In the genomic region with DNA sequence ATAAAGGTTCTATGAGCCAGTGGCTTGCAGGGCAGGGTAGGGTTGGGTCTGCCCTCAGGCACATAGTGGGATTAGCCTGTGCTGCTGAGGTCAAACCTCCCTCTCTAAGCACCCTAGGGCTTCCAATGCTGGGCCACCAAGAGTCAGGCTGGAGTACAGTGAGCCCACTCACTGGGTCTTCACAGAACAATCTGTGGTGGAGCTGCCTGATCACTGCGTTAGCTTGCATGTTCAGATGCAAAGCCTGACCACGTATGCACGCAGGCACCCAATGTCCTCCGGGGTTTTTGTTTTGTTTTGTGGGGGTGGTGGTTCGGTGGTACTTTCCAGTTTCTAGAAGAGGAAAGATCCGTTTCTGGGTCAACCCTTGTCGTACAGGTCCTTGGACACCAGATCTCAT, we compare ENCODE assay signal across 29 mouse cellular contexts. TPM values are rescaled to one million over a fixed set of nuclear protein-coding genes. Genes with fewer than 3 reads are reported as not detected.
DNase-seq lines count a peak whose midpoint lies in the region; ATAC-seq and TF ChIP-seq lines count a peak whose summit lies in the region.
"Had no signal": no experiment of that assay in that cellular context is flagged by ENCODE, and none has a peak within 500 bp of the region (broad histone marks: within the 10 kb centered on the region; RNA-seq: fewer than 3 reads in every experiment).

No protein-coding gene starts in this region.

- peaks cover 26% of the 10 kb centered on the region for H3K36me3 ChIP-seq in kidney, embryonic 14.5 days (ENCODE audit: control insufficient read depth, insufficient read depth, low read length)
- H3K36me3 ChIP-seq in lung, embryonic 15.5 days: peaks cover 15% of the 10 kb centered on the region
- H3K36me3 ChIP-seq in liver, postnatal 0 days (replicated peaks; ENCODE audit: insufficient read depth, low read length): peaks cover 13% of the 10 kb centered on the region
- peaks cover 3% of the 10 kb centered on the region; the same call in 1 of the 2 replicates for H3K36me3 ChIP-seq in stomach, postnatal 0 days (ENCODE audit: control insufficient read depth, insufficient read depth, low read length)

- no peak overlapping the region for H3K4me2 ChIP-seq in kidney, embryonic 14.5 days (replicated peaks; ENCODE audit: low read depth, low read length)
- no peak overlapping the region for H3K4me2 ChIP-seq in lung, embryonic 15.5 days
- H3K4me2 ChIP-seq in liver, postnatal 0 days (ENCODE audit: low read depth, low read length): no peak overlapping the region
- H3K4me2 ChIP-seq in stomach, postnatal 0 days (replicated peaks; ENCODE audit: low read depth): no peak overlapping the region
- H3K4me2 ChIP-seq: embryonic facial prominence, embryonic 13.5 days; heart, embryonic 12.5 days; hindbrain, embryonic 13.5 days; midbrain, embryonic 13.5 days; neural tube, embryonic 15.5 days had no signal

- no peak for ATAC-seq in kidney, embryonic 14.5 days (ENCODE audit: low FRiP score, low TSS enrichment)
- ATAC-seq in lung, embryonic 15.5 days (ENCODE audit: borderline replicate concordance, extremely low read depth, low FRiP score, low TSS enrichment): no peak
- ATAC-seq in liver, postnatal 0 days: peak; percentile 46
- ATAC-seq in stomach, postnatal 0 days (ENCODE audit: low FRiP score, low TSS enrichment): no peak
- ATAC-seq: forebrain, postnatal 0 days; inflammation-experienced regulatory T-cells, adult 6 months; midbrain, embryonic 13.5 days had no signal

- H3K27me3 ChIP-seq in kidney, embryonic 14.5 days (ENCODE audit: control insufficient read depth, insufficient read depth, low read length): no peaks in the 10 kb centered on the region
- H3K27me3 ChIP-seq in lung, embryonic 15.5 days: no peaks in the 10 kb centered on the region
- H3K27me3 ChIP-seq in liver, postnatal 0 days (ENCODE audit: insufficient read depth, low read length): no peaks in the 10 kb centered on the region
- no peaks in the 10 kb centered on the region for H3K27me3 ChIP-seq in stomach, postnatal 0 days (ENCODE audit: control insufficient read depth, insufficient read depth, low read length)
- H3K27me3 ChIP-seq: embryonic facial prominence, embryonic 13.5 days; heart, embryonic 12.5 days; hindbrain, embryonic 13.5 days; midbrain, embryonic 13.5 days; neural tube, embryonic 15.5 days had no signal

- peak overlapping the region; percentile 25; the same call in 1 of the 2 replicates for H3K27ac ChIP-seq in kidney, embryonic 14.5 days (ENCODE audit: low read depth, low read length)
- peak overlapping the region; percentile 47; the same call in 1 of the 2 replicates for H3K27ac ChIP-seq in lung, embryonic 15.5 days
- peak overlapping the region; percentile 98 for H3K27ac ChIP-seq in liver, postnatal 0 days (ENCODE audit: low read depth)
- H3K27ac ChIP-seq in stomach, postnatal 0 days (replicated peaks): peak overlapping the region; percentile 24; the same call in 1 of the 2 replicates
- H3K27ac ChIP-seq: embryonic facial prominence, embryonic 13.5 days; heart, adult 2 months; hindbrain, embryonic 13.5 days; kidney, postnatal 0 days; midbrain, embryonic 13.5 days; neural tube, embryonic 15.5 days had no signal

- 0 out of 2 replicates have a peak, but pooled peaks cover 5% of the 10 kb centered on the region for H3K4me1 ChIP-seq in kidney, embryonic 14.5 days (ENCODE audit: control insufficient read depth, insufficient read depth, low read length)
- H3K4me1 ChIP-seq in lung, embryonic 15.5 days: peaks cover 11% of the 10 kb centered on the region
- peaks cover 3% of the 10 kb centered on the region; the same call in 1 of the 2 replicates for H3K4me1 ChIP-seq in liver, postnatal 0 days (ENCODE audit: insufficient read depth)
- no peaks in the 10 kb centered on the region for H3K4me1 ChIP-seq in stomach, postnatal 0 days (replicated peaks; ENCODE audit: control insufficient read depth, insufficient read depth)
- H3K4me1 ChIP-seq: embryonic facial prominence, embryonic 13.5 days; heart, embryonic 12.5 days; hindbrain, embryonic 13.5 days; midbrain, embryonic 13.5 days; neural tube, embryonic 15.5 days had no signal

- H3K4me3 ChIP-seq in kidney, embryonic 14.5 days (ENCODE audit: low read length): no peak overlapping the region
- H3K4me3 ChIP-seq in lung, embryonic 15.5 days: no peak overlapping the region
- no peak overlapping the region for H3K4me3 ChIP-seq in liver, postnatal 0 days (ENCODE audit: low read depth, low read length)
- H3K4me3 ChIP-seq in stomach, postnatal 0 days (ENCODE audit: low read depth, low read length): no peak overlapping the region
- H3K4me3 ChIP-seq: embryonic facial prominence, embryonic 13.5 days; heart, adult 2 months; heart, embryonic 12.5 days; hindbrain, embryonic 13.5 days; megakaryocyte, embryonic 14.5 days; midbrain, embryonic 13.5 days; neural tube, embryonic 15.5 days had no signal

- 74% methylated on average over 7 of the region's 7 CpGs for WGBS in kidney, embryonic 14.5 days
- WGBS in lung, embryonic 15.5 days: 75% methylated on average over 7 of the region's 7 CpGs
- 80% methylated on average over 7 of the region's 7 CpGs for WGBS in liver, postnatal 0 days (ENCODE audit: insufficient replicate concordance)
- WGBS in stomach, postnatal 0 days: 74% methylated on average over 7 of the region's 7 CpGs

- TF ChIP-seq CTCF in liver, postnatal 0 days (IDR thresholded peaks at IDR 0.05; ENCODE audit: low read depth): no peak
- TF ChIP-seq CTCF in stomach, postnatal 0 days (IDR thresholded peaks at IDR 0.05; ENCODE audit: low read depth): no peak

- H3K9me3 ChIP-seq in kidney, embryonic 14.5 days (ENCODE audit: control insufficient read depth, low read length): no peaks in the 10 kb centered on the region
- H3K9me3 ChIP-seq in lung, embryonic 15.5 days: no peaks in the 10 kb centered on the region
- H3K9me3 ChIP-seq in liver, postnatal 0 days (ENCODE audit: low read length): no peaks in the 10 kb centered on the region
- no peaks in the 10 kb centered on the region for H3K9me3 ChIP-seq in stomach, postnatal 0 days (ENCODE audit: control insufficient read depth, low read length)
- H3K9me3 ChIP-seq: embryonic facial prominence, embryonic 13.5 days; G1E; heart, embryonic 12.5 days; hindbrain, embryonic 13.5 days; megakaryocyte, embryonic 14.5 days; midbrain, embryonic 13.5 days; neural tube, embryonic 15.5 days had no signal

- H3K9ac ChIP-seq in kidney, embryonic 14.5 days (ENCODE audit: low read depth, low read length): no peak overlapping the region
- no peak overlapping the region for H3K9ac ChIP-seq in lung, embryonic 15.5 days
- H3K9ac ChIP-seq in liver, postnatal 0 days (replicated peaks): no peak overlapping the region; the same call in 1 of the 2 replicates
- H3K9ac ChIP-seq in stomach, postnatal 0 days (ENCODE audit: low read length): no peak overlapping the region
- H3K9ac ChIP-seq: embryonic facial prominence, embryonic 13.5 days; forebrain, postnatal 0 days; heart, embryonic 12.5 days; hindbrain, embryonic 13.5 days; midbrain, embryonic 13.5 days; neural tube, embryonic 15.5 days had no signal

- no peak for TF ChIP-seq EP300 in liver, postnatal 0 days (IDR thresholded peaks at IDR 0.05; ENCODE audit: low read depth)
- TF ChIP-seq EP300 in stomach, postnatal 0 days (optimal IDR thresholded peaks at IDR 0.05): no peak

- DNase-seq in kidney, adult 8-10 months: no peak
- no peak for DNase-seq in lung, postnatal 10 days
- DNase-seq in liver, postnatal 0 days: peak; percentile 56
- DNase-seq in stomach, postnatal 0 days (ENCODE audit: low spot score): no peak
- no peak for DNase-seq in layer of hippocampus, adult 9-10 months (ENCODE audit: low spot score)
- DNase-seq: adrenal gland, adult 8-10 months; cerebellum, adult 11 months; cerebellum, adult 9-10 months; cerebellum, postnatal 36 days; embryo, embryonic 11 days; forebrain, postnatal 0 days; layer of hippocampus, postnatal 36 days; left cerebral cortex, postnatal 4 days; lung, adult 2 months; retina, postnatal 1 day; right cerebral cortex, postnatal 14 days; thymus, postnatal 4 days had no signal

RNA-seq across cellular contexts. Expression of a gene that starts 21.3 kb away (rescaled TPM):
- polyA plus RNA-seq in kidney, embryonic 14.5 days (2014; fragmentation: Nextera tagmentation; extraction: Ambion mirVana): 7.6 and 9.0 TPM in 2 replicates
- polyA plus RNA-seq in lung, embryonic 15.5 days (2015; fragmentation: Nextera tagmentation; extraction: Ambion mirVana): 9.7 and 10.1 TPM in 2 replicates
- polyA plus RNA-seq in liver, postnatal 0 days (2015; fragmentation: Nextera tagmentation; extraction: Ambion mirVana): 481 and 632 TPM in 2 replicates
- polyA plus RNA-seq in stomach, postnatal 0 days (2015; fragmentation: Nextera tagmentation; extraction: Ambion mirVana): 4.3 and 5.6 TPM in 2 replicates

RNA-seq across cellular contexts. Expression of a gene that starts 21.4 kb away (rescaled TPM):
- polyA plus RNA-seq in kidney, embryonic 14.5 days (2014; fragmentation: Nextera tagmentation; extraction: Ambion mirVana): 7.5 and 9.0 TPM in 2 replicates
- polyA plus RNA-seq in lung, embryonic 15.5 days (2015; fragmentation: Nextera tagmentation; extraction: Ambion mirVana): 8.0 and 8.6 TPM in 2 replicates
- 3.5 and 5.8 TPM in 2 replicates for polyA plus RNA-seq in liver, postnatal 0 days (2015; fragmentation: Nextera tagmentation; extraction: Ambion mirVana)
- 3.7 and 3.8 TPM in 2 replicates for polyA plus RNA-seq in stomach, postnatal 0 days (2015; fragmentation: Nextera tagmentation; extraction: Ambion mirVana)

RNA-seq across cellular contexts. Expression of a gene that starts 36.3 kb away (rescaled TPM):
- 3.4 and 6.0 TPM in 2 replicates for polyA plus RNA-seq in kidney, embryonic 14.5 days (2014; fragmentation: Nextera tagmentation; extraction: Ambion mirVana)
- polyA plus RNA-seq in lung, embryonic 15.5 days (2015; fragmentation: Nextera tagmentation; extraction: Ambion mirVana): 9.8 and 9.9 TPM in 2 replicates
- 2.4 and 2.6 TPM in 2 replicates for polyA plus RNA-seq in liver, postnatal 0 days (2015; fragmentation: Nextera tagmentation; extraction: Ambion mirVana)
- 3.2 and 3.9 TPM in 2 replicates for polyA plus RNA-seq in stomach, postnatal 0 days (2015; fragmentation: Nextera tagmentation; extraction: Ambion mirVana)

RNA-seq across cellular contexts. Expression of a gene that starts 36.9 kb away (rescaled TPM):
- 62.4 and 107 TPM in 2 replicates for polyA plus RNA-seq in kidney, embryonic 14.5 days (2014; fragmentation: Nextera tagmentation; extraction: Ambion mirVana)
- 80.8 and 84.0 TPM in 2 replicates for polyA plus RNA-seq in lung, embryonic 15.5 days (2015; fragmentation: Nextera tagmentation; extraction: Ambion mirVana)
- 13.8 and 15.9 TPM in 2 replicates for polyA plus RNA-seq in liver, postnatal 0 days (2015; fragmentation: Nextera tagmentation; extraction: Ambion mirVana)
- 70.7 and 76.0 TPM in 2 replicates for polyA plus RNA-seq in stomach, postnatal 0 days (2015; fragmentation: Nextera tagmentation; extraction: Ambion mirVana)

Comparison
In these comparisons a context has a peak if more than half of its experiments do, and no peak if none do; other contexts are left out.
1. H3K27ac ChIP-seq: peak in every context shown above with its lines; median percentile 98 in liver, postnatal 0 days; 47 in lung, embryonic 15.5 days; 25 in kidney, embryonic 14.5 days; 24 in stomach, postnatal 0 days.
2. RNA of a gene that starts 21.3 kb away (polyA plus RNA-seq): 481 to 632 TPM in liver, postnatal 0 days; 9.7 to 10.1 TPM in lung, embryonic 15.5 days, 7.6 to 9.0 TPM in kidney, embryonic 14.5 days and 4.3 to 5.6 TPM in stomach, postnatal 0 days; every median in the first group is over 10 times any median in the second.